Mouse (Mus musculus): Measurements from ENCODE around the gene Dtx1.

Gene Dtx1

GRCm38 (mm10) chr5:120711827-120712226 is at the start of gene Dtx1:
Dtx1 (minus strand) TSS chr5:120711927.
- no peak for DNase-seq (ENCODE audit: low spot score)

GRCm38 (mm10) chr5:120754215-120754614 is 42.5 kb upstream of the Dtx1 start:
- no peak for DNase-seq (ENCODE audit: low spot score)

- DNase-seq (ENCODE audit: low spot score) = no peak
These were observed 41.1 kb upstream of the Dtx1 start for GRCm38 (mm10) chr5:120752786-120753185.

- DNase-seq (ENCODE audit: low spot score) = no peak
These were observed 39.5 kb upstream of the Dtx1 start for GRCm38 (mm10) chr5:120751206-120751605.

- no peak for DNase-seq (ENCODE audit: low spot score)
These were observed 38.0 kb upstream of the Dtx1 start, which contains the start of gene Oas2 for GRCm38 (mm10) chr5:120749688-120750087. Oas2 (minus strand) TSS chr5:120749853.

- no peak for DNase-seq (ENCODE audit: low spot score)
These were observed 34.7 kb upstream of the Dtx1 start for GRCm38 (mm10) chr5:120746451-120746850.

- DNase-seq (ENCODE audit: low spot score) = no peak
These were observed 30.4 kb upstream of the Dtx1 start for GRCm38 (mm10) chr5:120742125-120742524.

GRCm38 (mm10) chr5:120734380-120734990 is 22.8 kb upstream of the Dtx1 start:
- DNase-seq (ENCODE audit: low spot score) = no peak

- no peak for DNase-seq (ENCODE audit: low spot score)
These were observed 22.0 kb upstream of the Dtx1 start for GRCm38 (mm10) chr5:120733696-120734095.

- no peak for DNase-seq (ENCODE audit: low spot score)
These were observed 21.0 kb upstream of the Dtx1 start for GRCm38 (mm10) chr5:120732740-120733139.

GRCm38 (mm10) chr5:120729319-120729718 is 17.6 kb upstream of the Dtx1 start:
- no peak for DNase-seq (ENCODE audit: low spot score)

- no peak for DNase-seq (ENCODE audit: low spot score)
These were observed 14.2 kb upstream of the Dtx1 start for GRCm38 (mm10) chr5:120725811-120726455.

- DNase-seq (ENCODE audit: low spot score) = no peak
These were observed 9.3 kb upstream of the Dtx1 start for GRCm38 (mm10) chr5:120721005-120721404.

- no peak for DNase-seq (ENCODE audit: low spot score)
These were observed 7.1 kb upstream of the Dtx1 start for GRCm38 (mm10) chr5:120718600-120719378.

GRCm38 (mm10) chr5:120717136-120717535 is 5.4 kb upstream of the Dtx1 start:
- DNase-seq (ENCODE audit: low spot score) = no peak

- no peak for DNase-seq (ENCODE audit: low spot score)
These were observed 2.6 kb upstream of the Dtx1 start for GRCm38 (mm10) chr5:120714314-120714713.

GRCm38 (mm10) chr5:120712721-120713120 is 994 bp upstream of the Dtx1 start:
- DNase-seq (ENCODE audit: low spot score) = no peak

- no peak for DNase-seq (ENCODE audit: low spot score)
These were observed 311 bp downstream of the Dtx1 start for GRCm38 (mm10) chr5:120711416-120711815.

- DNase-seq (ENCODE audit: low spot score) = no peak
These were observed 890 bp downstream of the Dtx1 start for GRCm38 (mm10) chr5:120710826-120711248.

GRCm38 (mm10) chr5:120710161-120710825 is 1.4 kb downstream of the Dtx1 start:
- no peak for DNase-seq (ENCODE audit: low spot score)

GRCm38 (mm10) chr5:120706976-120707375 is 4.8 kb downstream of the Dtx1 start:
- DNase-seq (ENCODE audit: low spot score) = no peak

GRCm38 (mm10) chr5:120706541-120706940 is 5.2 kb downstream of the Dtx1 start:
- DNase-seq (ENCODE audit: low spot score) = no peak
